Mouse (Mus musculus): Measurements from ENCODE around the gene Dnm3.

DNA sequence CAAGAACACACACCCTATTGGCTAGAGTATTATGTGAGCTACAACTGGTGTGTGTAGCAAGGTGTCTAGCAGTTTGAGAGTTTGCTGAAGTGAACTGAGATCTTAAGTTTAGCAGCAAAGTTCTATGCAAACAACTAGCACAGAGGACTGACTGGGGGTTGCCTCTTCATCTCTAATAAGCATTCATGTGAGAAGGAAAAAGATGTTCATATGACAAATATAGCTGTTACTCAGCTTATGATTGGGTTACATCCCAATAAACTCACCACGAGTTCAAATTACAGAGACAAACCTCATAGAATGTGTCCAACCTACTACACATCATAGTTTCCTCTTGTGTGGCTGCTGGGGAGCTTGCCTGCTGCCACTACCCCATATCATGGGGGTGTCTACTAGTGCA is 434.6 kb downstream of the Dnm3 start:
- TF ChIP-seq CHD2 (IDR thresholded peaks at IDR 0.05; ENCODE audit: low read depth, low read length) = no peak
- no peak for TF ChIP-seq HCFC1 (IDR thresholded peaks at IDR 0.05; ENCODE audit: borderline replicate concordance, insufficient read depth, low read length)
- no peak for TF ChIP-seq ZNF384 (IDR thresholded peaks at IDR 0.05; ENCODE audit: low read depth, low read length)
- no peak for TF ChIP-seq ZC3H11A (IDR thresholded peaks at IDR 0.05; ENCODE audit: borderline replicate concordance, low read depth, low read length)
- no peak for TF ChIP-seq MAFK (IDR thresholded peaks at IDR 0.05; ENCODE audit: insufficient read depth, low read depth, low read length)

Data from ES-E14 (cell line).